Mouse (Mus musculus) heart, postnatal 0 days (tissue): Measurements from ENCODE around the gene Dpy19l1. TPM values are rescaled to one million over a fixed set of nuclear protein-coding genes. Genes with fewer than 3 reads are reported as not detected.

Experiments used
- ATAC-seq: fragments of 200-750 bp; cut with Nextera tagmentation; 2 replicates; pipeline ENCODE4 v1.8.0; 2017; ENCODE audit warnings: low read depth, moderate number of reproducible peaks, moderate library complexity; ENCODE audit not compliant: insufficient read depth
- DNase-seq: peaks from one replicate; pipeline ENCODE4 v3.0.0-alpha.2; 2016; ENCODE audit warnings: low spot score
- H3K27ac ChIP-seq: fragments of 300-500 bp; sonication (generic); 2 replicates; pipeline ENCODE4 v1.5.1; 2014; ENCODE audit warnings: low read depth, mild to moderate bottlenecking
- H3K27me3 ChIP-seq: fragments of 300-500 bp; sonication (generic); 2 replicates; pipeline ENCODE4 v1.6.1; 2014; ENCODE audit warnings: low read length, mixed read lengths; ENCODE audit not compliant: control insufficient read depth, insufficient read depth
- H3K36me3 ChIP-seq: fragments of 300-500 bp; sonication (generic); replicated peaks from 2 replicates; pipeline ENCODE4 v1.6.1; 2014; ENCODE audit warnings: low read length, mixed read lengths; ENCODE audit not compliant: control insufficient read depth, insufficient read depth
- H3K4me1 ChIP-seq: fragments of 300-500 bp; sonication (generic); 2 replicates; pipeline ENCODE4 v1.6.1; 2014; ENCODE audit warnings: antibody characterized with exemption; ENCODE audit not compliant: control insufficient read depth, insufficient read depth
- H3K4me2 ChIP-seq: fragments of 300-500 bp; sonication (generic); 2 replicates; pipeline ENCODE4 v1.6.1; 2014; ENCODE audit warnings: low read depth, mild to moderate bottlenecking, low read length, moderate library complexity
- H3K4me3 ChIP-seq: fragments of 300-500 bp; sonication (generic); 2 replicates; pipeline ENCODE4 v1.5.1; 2014; ENCODE audit warnings: low read depth, low read length
- H3K9ac ChIP-seq: fragments of 300-500 bp; sonication (generic); replicated peaks from 2 replicates; pipeline ENCODE4 v1.6.1; 2014; ENCODE audit warnings: low read depth, low read length, mixed read lengths
- H3K9me3 ChIP-seq: fragments of 300-500 bp; sonication (generic); replicated peaks from 2 replicates; pipeline ENCODE4 v1.6.1; 2016; ENCODE audit warnings: low read length; ENCODE audit not compliant: control insufficient read depth
- CTCF ChIP-seq: IDR thresholded peaks from 2 replicates; pipeline ENCODE4 v1.5.1; 2016; ENCODE audit warnings: antibody characterized with exemption, control low read depth, low read depth
- EP300 ChIP-seq: IDR thresholded peaks from 2 replicates; pipeline ENCODE4 v1.6.1; 2016; ENCODE audit warnings: antibody characterized with exemption, low read depth
- WGBS: fragments of 180-500 bp; shearing (Covaris S2); extraction: QIAGEN DNeasy Blood & Tissue Kit; methylation state at CpG from one replicate; pipeline ENCODE4 v1.1.7; 2014; 5-methylcytosine and 5-hydroxymethylcytosine counted together
- polyA plus RNA-seq: library from polyadenylated mRNA; unstranded; fragments of >200 nt; fragmentation: Nextera tagmentation; extraction: Ambion mirVana; gene quantifications from 2 replicates; pipeline ENCODE4 v1.2.1, GENCODE M21; 2015
- total RNA-seq: library from RNA; depleted of rRNA; stranded (reverse); fragments of >200 nt; gene quantifications from 2 replicates; pipeline ENCODE4 v1.2.3, GENCODE M21; 2014; ENCODE audit warnings: low replicate concordance; rRNA removed

Dpy19l1 gene
- 15.2 and 37.4 TPM in 2 replicates for total RNA-seq
- polyA plus RNA-seq, result 3.9 and 4.0 TPM in 2 replicates

GRCm38 (mm10) chr9:24503067-24503857, at the start of gene Dpy19l1:
Gene Dpy19l1, minus strand, starts transcription at chr9:24503140.
- no peak for TF ChIP-seq EP300
- TF ChIP-seq CTCF, result peak; percentile 23
- WGBS, result under 1% methylated on average over 69 of the region's 99 CpGs
- ATAC-seq (peak; percentile 96), DNase-seq (peak; percentile 93)
- no peaks in the 10 kb centered on the region for H3K27me3 ChIP-seq
- H3K27ac ChIP-seq, result peak within 1 kb of the TSS; percentile 91
- no peaks in the 10 kb centered on the region for H3K9me3 ChIP-seq
- H3K4me2 ChIP-seq, result peak within 1 kb of the TSS; percentile 93
- peak within 1 kb of the TSS; percentile 82 for H3K9ac ChIP-seq
- H3K4me1 ChIP-seq, result peaks cover 5% of the 10 kb centered on the region; the same call in 1 of the 2 replicates
- H3K4me3 ChIP-seq, result peak within 1 kb of the TSS; percentile 91
- H3K36me3 ChIP-seq, result no peaks in the 10 kb centered on the region

GRCm38 (mm10) chr9:24538159-24538558, 35.2 kb upstream of the Dpy19l1 start:
- no peaks in the 10 kb centered on the region for H3K4me1 ChIP-seq
- H3K9me3 ChIP-seq, result no peaks in the 10 kb centered on the region
- no peak overlapping the region for H3K9ac ChIP-seq
- 36% methylated on average over 2 of the region's 2 CpGs for WGBS
- no peak overlapping the region for H3K27ac ChIP-seq
- ATAC-seq, result no peak
- peak; percentile 5 for DNase-seq
- H3K27me3 ChIP-seq, result no peaks in the 10 kb centered on the region
- no peak overlapping the region for H3K4me3 ChIP-seq
- H3K4me2 ChIP-seq, result no peak overlapping the region
- peak; percentile 31; the same call in 1 of the 2 replicates for TF ChIP-seq CTCF
- TF ChIP-seq EP300, result no peak
- no peaks in the 10 kb centered on the region for H3K36me3 ChIP-seq

DNA sequence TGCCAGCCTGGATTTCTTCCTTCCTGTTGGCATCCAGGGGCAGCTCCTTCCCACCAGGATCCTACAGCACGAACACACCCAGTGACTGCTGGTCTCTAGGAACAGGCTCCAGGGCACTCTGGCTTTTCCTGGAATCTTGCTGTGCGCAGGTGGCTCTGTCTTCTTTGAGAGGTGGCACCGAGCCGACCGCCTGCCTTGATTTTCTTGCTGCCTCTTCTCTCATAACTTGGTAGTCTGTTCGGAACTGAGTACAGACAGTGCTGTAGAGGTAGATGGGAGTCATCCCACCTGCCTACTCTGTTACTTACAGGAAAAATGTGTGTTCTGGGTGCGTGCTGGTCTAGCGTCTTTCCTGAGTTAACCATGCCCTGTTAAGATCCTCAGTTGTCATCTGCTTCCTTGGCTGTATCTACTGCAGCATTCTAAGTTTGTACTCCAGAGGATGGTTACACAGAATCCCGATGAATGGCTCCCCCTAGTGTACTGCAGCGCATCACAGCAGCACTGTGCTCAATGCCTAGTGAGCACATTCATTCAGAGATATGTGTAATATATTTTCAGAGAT, 13.7 kb upstream of the Dpy19l1 start:
- ATAC-seq, result no peak
- H3K9ac ChIP-seq, result no peak overlapping the region
- H3K4me3 ChIP-seq, result no peak overlapping the region
- no peak overlapping the region for H3K4me2 ChIP-seq
- no peaks in the 10 kb centered on the region for H3K4me1 ChIP-seq
- H3K27me3 ChIP-seq, result 0 out of 2 replicates have a peak, but pooled peaks cover 3% of the 10 kb centered on the region
- peak; percentile 58 for DNase-seq
- no peak overlapping the region for H3K27ac ChIP-seq
- no peaks in the 10 kb centered on the region for H3K9me3 ChIP-seq
- H3K36me3 ChIP-seq, result no peaks in the 10 kb centered on the region
- TF ChIP-seq EP300, result no peak
- TF ChIP-seq CTCF, result peak; percentile 89
- WGBS, result 56% methylated on average over 10 of the region's 10 CpGs

- Histone ChIP-seq H3K27ac (no peak overlapping the region), H3K36me3 (no peaks in the 10 kb centered on the region)
- WGBS, result 64% methylated on average over 5 of the region's 5 CpGs
These were observed 11.1 kb upstream of the Dpy19l1 start for GRCm38 (mm10) chr9:24514078-24514469.

GRCm38 (mm10) chr9:24513290-24514077, 10.5 kb upstream of the Dpy19l1 start:
- ATAC-seq (no peak), DNase-seq (no peak)
- H3K36me3 ChIP-seq, result no peaks in the 10 kb centered on the region
- H3K9ac ChIP-seq, result no peak overlapping the region
- no peaks in the 10 kb centered on the region for H3K9me3 ChIP-seq
- H3K27ac ChIP-seq, result no peak overlapping the region
- H3K27me3 ChIP-seq, result 0 out of 2 replicates have a peak, but pooled peaks cover 3% of the 10 kb centered on the region
- no peak overlapping the region for H3K4me2 ChIP-seq
- H3K4me3 ChIP-seq, result no peak overlapping the region
- WGBS, result 54% methylated on average over 9 of the region's 9 CpGs
- no peaks in the 10 kb centered on the region for H3K4me1 ChIP-seq
- TF ChIP-seq CTCF, result no peak
- no peak for TF ChIP-seq EP300

More at GRCm38 (mm10) chr9:24514078-24514469, 11.1 kb upstream of the Dpy19l1 start:
- H3K4me3 ChIP-seq, result no peak overlapping the region
- no peaks in the 10 kb centered on the region for H3K9me3 ChIP-seq
- no peaks in the 10 kb centered on the region for H3K4me1 ChIP-seq
- H3K9ac ChIP-seq, result no peak overlapping the region
- ATAC-seq (no peak), DNase-seq (no peak)
- TF ChIP-seq CTCF (no peak), EP300 (no peak)
- no peak overlapping the region for H3K4me2 ChIP-seq
- 0 out of 2 replicates have a peak, but pooled peaks cover 3% of the 10 kb centered on the region for H3K27me3 ChIP-seq
